Mouse (Mus musculus) heart, adult 2 months (tissue): ENCODE data around the gene Rnf5. TPM values are rescaled to one million over a fixed set of nuclear protein-coding genes. Genes with fewer than 3 reads are reported as not detected.

Experiments used
- DNase-seq, 2 experiments: peaks; one replicate each; pipeline ENCODE4 v3.0.0; 2021
- H3K27ac ChIP-seq: fragments of 200-600 bp; 2 replicates; pipeline ENCODE4 v1.8.1; 2022
- H3K27me3 ChIP-seq: fragments of 200-500 bp; 2 replicates; pipeline ENCODE4 v1.6.1; 2012; ENCODE audit warnings: mild to moderate bottlenecking, low read length, inconsistent platforms, mixed read lengths; ENCODE audit not compliant: control insufficient read depth, insufficient read depth
- H3K36me3 ChIP-seq: fragments of 200-500 bp; 2 replicates; pipeline ENCODE4 v1.6.1; 2012; ENCODE audit warnings: low read length, inconsistent platforms; ENCODE audit not compliant: control insufficient read depth, insufficient read depth
- H3K4me1 ChIP-seq: fragments of 200-500 bp; 2 replicates; pipeline ENCODE4 v1.6.1; 2011; ENCODE audit warnings: low read length; ENCODE audit not compliant: control insufficient read depth, insufficient read depth
- H3K4me3 ChIP-seq: fragments of 200-600 bp; 2 replicates; pipeline ENCODE4 v1.8.1; 2022
- H3K79me2 ChIP-seq: fragments of 200-500 bp; replicated peaks from 2 replicates; pipeline ENCODE4 v1.6.1; 2012; ENCODE audit warnings: mild to moderate bottlenecking, inconsistent platforms, low read length, moderate library complexity, mixed read lengths; ENCODE audit not compliant: control insufficient read depth, insufficient read depth
- H3K9ac ChIP-seq: fragments of 200-500 bp; 2 replicates; pipeline ENCODE4 v1.6.1; 2012; ENCODE audit warnings: low read depth, mild to moderate bottlenecking, control low read depth, inconsistent platforms, low read length, mixed read lengths
- CTCF ChIP-seq: fragments of 200-600 bp; IDR thresholded peaks from 2 replicates; pipeline ENCODE4 v1.8.1; 2022; ENCODE audit warnings: antibody characterized with exemption, mild to moderate bottlenecking, moderate library complexity
- EP300 ChIP-seq: fragments of 200-500 bp; IDR thresholded peaks from 2 replicates; pipeline ENCODE4 v1.6.1; 2011; ENCODE audit warnings: low read depth, low read length, control low read depth; ENCODE audit not compliant: insufficient read depth
- POLR2A ChIP-seq: fragments of 200-500 bp; IDR thresholded peaks from 2 replicates; pipeline ENCODE4 v1.6.1; 2011; ENCODE audit warnings: mild to moderate bottlenecking, low read depth, low read length, control low read depth; ENCODE audit not compliant: insufficient read depth
- WGBS: fragments of 180-500 bp; shearing (Covaris S2); methylation state at CpG from one replicate; pipeline ENCODE4 v1.1.7; 2018; 5-methylcytosine and 5-hydroxymethylcytosine counted together
- intact Hi-C: fragments of 180-260 bp; cut with DNase I; formaldehyde crosslinking; loops from one replicate; pipeline ENCODE4 v1.15.1; 2025
- polyA plus RNA-seq: library from polyadenylated mRNA; depleted of rRNA; stranded (reverse); fragments of >200 nt; gene quantifications from 2 replicates; pipeline ENCODE4 v1.2.3, GENCODE M21; 2012
- total RNA-seq, 2 experiments: library from RNA; stranded (reverse); gene quantifications; 2 replicates each; pipeline ENCODE4 v1.2.3; 2021

Rnf5 gene
- total and polyA plus RNA-seq, 3 experiments: 37.6 to 71.7 (median 40.4) TPM

- intact Hi-C loops: no loop called here
- 45% methylated on average over 3 of the region's 3 CpGs for WGBS
- Histone ChIP-seq H3K9ac (no peak overlapping the region), H3K36me3 (no peaks in the 10 kb centered on the region), H3K27ac (no peak overlapping the region), H3K27me3 (no peaks in the 10 kb centered on the region), H3K4me3 (no peak overlapping the region), H3K4me1 (peaks cover 6% of the 10 kb centered on the region), H3K79me2 (no peaks in the 10 kb centered on the region)
- TF ChIP-seq POLR2A: no peak
- no peak for TF ChIP-seq CTCF
- DNase-seq: no peak
These were observed 34.0 kb upstream of the Rnf5 start for GRCm38 (mm10) chr17:34637459-34637858.

- no peak for DNase-seq
- TF ChIP-seq EP300: no peak
- TF ChIP-seq CTCF: no peak
- no peak for TF ChIP-seq POLR2A
- H3K4me3 ChIP-seq: no peak overlapping the region
- H3K36me3 ChIP-seq: no peaks in the 10 kb centered on the region
- WGBS: 49% methylated on average over 2 of the region's 2 CpGs
- no peaks in the 10 kb centered on the region for H3K27me3 ChIP-seq
- H3K4me1 ChIP-seq: peaks cover 5% of the 10 kb centered on the region
- H3K27ac ChIP-seq: no peak overlapping the region
- no peaks in the 10 kb centered on the region for H3K79me2 ChIP-seq
- H3K9ac ChIP-seq: no peak overlapping the region
- intact Hi-C loops: no loop called here
These were observed 32.2 kb upstream of the Rnf5 start for GRCm38 (mm10) chr17:34635671-34636070.

GRCm38 (mm10) chr17:34632261-34632691 is 28.8 kb upstream of the Rnf5 start:
- Histone ChIP-seq H3K4me3 (peak overlapping the region; percentile 47), H3K36me3 (no peaks in the 10 kb centered on the region), H3K9ac (0 out of 2 replicates have a peak overlapping the region, but pooled peaks have one; percentile 47), H3K79me2 (no peaks in the 10 kb centered on the region), H3K27me3 (no peaks in the 10 kb centered on the region), H3K4me1 (peaks cover 5% of the 10 kb centered on the region), H3K27ac (peak overlapping the region; percentile 55)
- intact Hi-C loops: no loop called here
- WGBS: 4% methylated on average over 26 of the region's 26 CpGs
- TF ChIP-seq EP300 (0 out of 2 replicates have a peak, but pooled peaks have one; percentile 46), CTCF (no peak), POLR2A (peak; percentile 55)
- peak; percentile 87 to 88 for DNase-seq

- H3K27ac ChIP-seq: peak overlapping the region; percentile 55
- WGBS: 24% methylated on average over 12 of the region's 12 CpGs
These were observed 28.2 kb upstream of the Rnf5 start for GRCm38 (mm10) chr17:34631647-34632046.

GRCm38 (mm10) chr17:34630761-34631301 is 27.3 kb upstream of the Rnf5 start:
- TF ChIP-seq POLR2A (no peak), EP300 (no peak), CTCF (no peak)
- Histone ChIP-seq H3K36me3 (no peaks in the 10 kb centered on the region), H3K9ac (peak overlapping the region; percentile 47), H3K79me2 (no peaks in the 10 kb centered on the region), H3K27ac (no peak overlapping the region), H3K4me1 (peaks cover 5% of the 10 kb centered on the region), H3K27me3 (no peaks in the 10 kb centered on the region), H3K4me3 (peak overlapping the region; percentile 29; the same call in 1 of the 2 replicates)
- no peak for DNase-seq
- intact Hi-C loops: no loop called here
- WGBS: 9% methylated on average over 46 of the region's 48 CpGs

More at GRCm38 (mm10) chr17:34631647-34632046, 28.2 kb upstream of the Rnf5 start:
- intact Hi-C loops: no loop called here
- TF ChIP-seq EP300 (no peak), POLR2A (no peak), CTCF (no peak)
- Histone ChIP-seq H3K4me3 (peak overlapping the region; percentile 47), H3K9ac (no peak overlapping the region), H3K36me3 (no peaks in the 10 kb centered on the region), H3K4me1 (peaks cover 5% of the 10 kb centered on the region), H3K27me3 (no peaks in the 10 kb centered on the region), H3K79me2 (no peaks in the 10 kb centered on the region)
- no peak for DNase-seq

GRCm38 (mm10) chr17:34629796-34630603 is 26.5 kb upstream of the Rnf5 start:
- H3K4me3 ChIP-seq: peak overlapping the region; percentile 21
- 51% methylated on average over 12 of the region's 12 CpGs for WGBS
- no peaks in the 10 kb centered on the region for H3K79me2 ChIP-seq
- intact Hi-C loops: no loop called here
- peaks cover 5% of the 10 kb centered on the region for H3K4me1 ChIP-seq
- no peak for DNase-seq
- H3K27ac ChIP-seq: no peak overlapping the region; the same call in 1 of the 2 replicates
- 0 out of 2 replicates have a peak overlapping the region, but pooled peaks have one; percentile 4 for H3K9ac ChIP-seq
- no peak for TF ChIP-seq EP300
- H3K27me3 ChIP-seq: no peaks in the 10 kb centered on the region
- H3K36me3 ChIP-seq: no peaks in the 10 kb centered on the region
